Mouse (Mus musculus) skeletal muscle tissue, adult 2 months (tissue): ENCODE results near the gene Gm20821.
"Not testable (repeated sequence)": the region's sequence is repeated elsewhere in the genome, so short reads cannot be mapped to it uniquely, and the experiment has no call there.

Source experiments
- DNase-seq: peaks from one replicate; pipeline ENCODE4 v3.0.0-alpha.2; 2012; ENCODE audit warnings: low read depth, low spot score

The Gm20821 gene

DNA sequence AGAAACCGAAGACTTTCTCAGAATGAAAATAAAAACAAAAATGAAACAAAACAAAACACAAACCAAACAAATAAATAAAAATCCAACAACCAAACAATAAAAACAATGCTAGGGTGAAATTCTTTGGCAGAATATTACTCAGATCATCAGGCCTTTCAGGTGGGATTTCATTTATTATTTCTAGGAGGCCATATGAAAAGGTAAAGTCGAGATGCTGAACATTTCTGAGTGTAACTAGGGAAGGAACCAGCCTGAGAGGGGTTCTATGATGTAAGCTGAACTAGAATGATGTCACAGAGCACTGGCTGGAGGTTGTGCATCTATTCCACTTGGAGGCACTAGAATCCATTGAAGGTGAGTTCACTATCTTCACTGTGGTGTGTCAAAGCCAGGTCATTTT is at the start of gene Gm20821:
Gene Gm20821, plus strand, starts transcription at position 301 of the 400 bp plus-strand sequence.
- not testable (repeated sequence) for DNase-seq
